Mouse (Mus musculus) erythroblast, adult 5-6 weeks (primary cell): Measurements from ENCODE around the gene Rpl11. TPM values are rescaled to one million over a fixed set of nuclear protein-coding genes. Genes with fewer than 3 reads are reported as not detected.
"Not testable (repeated sequence)": the region's sequence is repeated elsewhere in the genome, so short reads cannot be mapped to it uniquely, and the experiment has no call there.

ENCODE experiments used
- ATAC-seq: replicated peaks from 2 replicates; pipeline ENCODE4 v1.8.0; 2016; ENCODE audit warnings: moderate number of reproducible peaks, mild to moderate bottlenecking, moderate TSS enrichment, inconsistent platforms; ENCODE audit not compliant: poor library complexity, low FRiP score, severe bottlenecking
- total RNA-seq, 2 experiments: library from RNA; stranded (forward) in 1 of 2; stranded (reverse) in 1 of 2; fragments of 150-400 nt in 1 of 2; fragments of 200-764, 138-1000 nt in 1 of 2; gene quantifications; 2 replicates each; pipeline versions ENCODE4 v1.2.3 to v1.2.4; 2015 to 2017; ENCODE audit warnings: low replicate concordance in 2 of 2

The Rpl11 gene
- total RNA-seq, 2 experiments from 2014 or later: 128 to 345 TPM

DNA sequence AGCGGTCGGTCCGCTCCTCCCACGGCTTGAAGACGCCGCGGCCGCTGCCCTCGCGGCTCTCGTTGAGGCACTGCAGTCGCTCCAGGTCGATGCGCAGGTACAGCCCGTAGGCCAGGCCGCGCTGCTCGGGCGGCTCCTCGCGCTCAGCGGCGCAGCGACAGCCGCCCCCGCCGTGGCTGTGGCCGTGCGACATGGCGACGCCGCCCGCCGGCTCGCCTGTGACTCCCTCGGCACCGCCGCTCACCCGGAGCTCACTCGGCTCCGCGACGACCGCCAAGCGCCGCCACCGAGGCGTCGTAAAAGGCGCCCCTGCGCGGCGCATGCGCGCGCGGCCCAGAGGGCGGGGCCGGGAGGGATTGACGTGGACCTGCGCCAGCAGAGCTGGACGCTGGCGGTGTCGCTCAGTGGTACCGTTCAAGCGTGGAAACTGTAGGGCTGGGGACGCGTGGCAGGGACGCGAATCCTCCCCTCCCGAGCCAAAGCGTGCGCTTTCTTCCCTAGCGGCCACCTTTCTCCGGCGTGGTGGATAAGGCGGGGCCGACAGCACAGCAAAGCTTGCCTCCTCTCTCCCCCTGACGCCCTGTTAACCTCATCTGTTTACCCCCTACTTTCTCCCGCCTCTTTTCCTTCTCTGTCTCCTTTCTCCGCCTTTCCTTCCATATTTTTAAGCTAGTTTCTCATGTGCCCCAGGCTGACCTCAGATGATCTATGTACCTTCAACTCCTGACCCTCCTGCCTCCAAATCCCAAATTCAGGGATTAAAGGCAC, 66.1 kb downstream of the Rpl11 start, which contains the start of gene Pithd1:
TSS of gene Pithd1 (minus strand) at position 322 of the 768 bp plus-strand sequence.
- peak; percentile 68 for ATAC-seq

DNA sequence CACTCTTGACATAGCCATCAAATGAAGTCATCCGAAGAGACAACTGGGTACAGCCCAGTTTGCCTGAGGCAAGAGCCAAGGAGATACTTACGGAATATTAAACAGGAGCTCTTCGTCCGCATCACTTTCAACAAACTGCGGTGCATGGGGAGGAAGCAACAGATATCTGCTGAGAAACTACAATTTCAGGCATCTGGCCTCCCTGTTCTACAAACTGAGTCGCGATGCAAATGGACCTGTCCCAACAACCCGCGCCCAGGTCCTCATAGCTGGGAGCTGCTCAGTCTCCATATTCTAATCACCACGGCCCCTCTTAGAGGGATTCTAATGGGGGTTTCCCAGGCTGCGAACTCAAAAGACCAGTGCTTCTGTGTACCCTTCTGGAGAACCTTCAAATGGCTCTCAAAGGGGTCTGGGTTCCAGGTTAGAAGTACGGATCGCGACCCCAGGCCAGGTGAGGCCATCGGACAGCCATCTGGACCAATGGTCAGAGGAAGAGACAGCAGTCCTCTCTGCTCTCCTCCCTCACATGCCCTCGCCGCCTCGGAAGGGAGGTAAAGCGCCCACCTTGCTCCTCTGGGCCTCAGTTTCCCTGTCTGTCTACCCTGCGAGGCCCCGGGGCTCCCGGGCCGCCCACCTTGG, 66.8 kb downstream of the Rpl11 start:
- peak; percentile 32 for ATAC-seq

DNA sequence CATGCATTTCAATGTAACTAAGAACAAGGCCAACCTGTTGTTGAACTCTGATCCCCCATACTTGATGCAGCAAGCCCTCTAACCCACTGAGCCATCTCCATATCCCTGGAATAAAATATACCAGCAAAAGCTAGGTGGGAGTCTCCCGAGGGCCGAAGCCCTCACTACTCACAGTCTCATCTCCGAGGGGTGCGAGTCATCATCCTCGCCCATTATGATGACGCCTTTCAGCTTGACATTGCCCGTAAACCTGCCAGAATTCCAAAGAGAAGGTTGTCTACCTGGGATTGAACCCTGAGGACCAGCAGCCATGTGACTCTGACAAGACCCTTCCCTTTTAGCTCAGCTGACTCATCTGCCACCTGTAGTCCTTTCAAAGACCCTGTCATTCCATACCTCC, 67.5 kb downstream of the Rpl11 start:
- ATAC-seq: no peak

DNA sequence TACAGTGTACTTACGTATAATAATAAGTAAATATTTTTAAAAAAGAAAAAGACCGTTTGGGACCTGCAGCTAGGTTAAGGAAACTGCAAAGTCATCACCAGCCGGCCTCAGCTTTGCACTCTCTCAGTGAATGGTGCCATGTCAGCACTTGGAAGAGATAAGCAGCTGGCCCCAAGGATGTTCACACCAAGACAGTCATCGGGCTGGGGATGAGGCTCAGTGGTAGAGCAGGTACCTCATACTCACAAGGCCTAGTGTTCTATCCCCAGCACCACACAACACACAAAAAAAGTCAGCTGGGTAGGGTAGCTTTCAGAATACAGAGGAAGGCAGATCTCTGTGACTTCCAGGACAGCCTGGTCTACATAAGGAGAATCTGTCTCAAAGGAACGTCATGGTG, 68.0 kb downstream of the Rpl11 start:
- peak; percentile 88 for ATAC-seq

DNA sequence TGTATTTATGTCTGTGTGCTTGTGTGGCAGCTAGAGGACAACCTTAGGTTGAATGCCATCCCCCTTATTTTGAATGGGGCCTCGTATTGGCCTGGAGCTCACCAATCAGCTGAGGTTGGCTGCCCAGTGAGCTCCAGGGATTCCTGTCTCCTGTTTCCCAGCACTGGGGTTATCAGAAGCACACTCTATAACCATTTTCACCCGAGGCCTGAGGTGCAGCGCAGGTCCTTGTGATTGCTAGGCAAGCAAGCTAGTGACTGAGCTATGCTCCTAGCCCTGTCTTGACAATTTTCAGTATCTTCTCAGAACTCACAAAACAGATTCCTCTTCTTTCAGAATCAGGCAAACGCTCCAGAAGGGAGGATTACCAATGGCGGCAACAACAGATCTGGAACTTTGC, 68.7 kb downstream of the Rpl11 start:
- no peak for ATAC-seq

DNA sequence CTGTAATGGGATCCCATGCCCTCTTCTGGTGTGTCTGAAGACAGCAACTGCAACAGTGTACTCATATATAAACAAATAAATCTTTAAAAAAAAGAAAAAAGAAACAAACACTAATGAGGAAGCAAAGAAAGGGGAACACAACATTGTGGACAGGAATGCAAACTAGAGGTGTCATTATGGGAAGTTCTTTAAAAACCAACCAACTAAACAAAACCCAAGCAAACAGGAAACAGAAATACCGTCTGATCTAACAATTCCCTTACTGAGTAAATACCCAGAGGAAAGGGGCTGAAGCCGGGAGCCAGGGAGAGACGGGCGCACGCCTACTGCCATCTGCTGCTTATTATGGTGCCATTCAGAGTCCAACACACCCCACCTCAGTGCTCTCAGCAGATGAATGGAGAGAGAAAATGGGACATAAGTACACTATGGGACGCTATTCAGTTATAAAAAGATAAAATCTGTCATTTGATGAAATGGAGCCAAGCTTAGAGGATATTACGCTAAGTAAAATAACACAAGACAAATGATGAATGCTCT, 71.6 kb downstream of the Rpl11 start:
- no peak for ATAC-seq

DNA sequence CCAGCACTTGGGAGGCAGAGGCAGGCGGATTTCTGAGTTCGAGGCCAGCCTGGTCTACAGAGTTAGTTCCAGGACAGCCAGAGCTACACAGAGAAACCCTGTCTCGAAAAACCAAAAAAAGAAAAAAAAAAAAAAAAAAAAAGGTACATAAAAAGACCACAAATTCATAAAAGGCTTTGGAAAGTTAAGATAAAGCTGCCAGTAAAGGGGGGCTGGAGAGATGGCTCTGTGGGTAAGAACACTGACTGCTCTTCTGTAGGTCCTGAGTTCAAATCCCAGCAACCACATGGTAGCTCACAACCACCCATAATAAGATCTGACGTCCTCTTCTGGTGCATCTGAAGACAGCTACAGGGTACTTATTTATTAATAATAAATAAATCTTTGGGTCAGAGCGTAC, 73.0 kb downstream of the Rpl11 start:
- not testable (repeated sequence) for ATAC-seq

Other genes with a start within 250 kb of the Rpl11 start
- 116 and 151 TPM in 2 replicates for gene Srsf10, start 197.7 kb downstream of the Rpl11 start, total RNA-seq (2015; ENCODE audit: low replicate concordance)
- 176 and 297 TPM in 2 replicates for gene Srsf10, start 197.7 kb downstream of the Rpl11 start, total RNA-seq (2017; ENCODE audit: low replicate concordance)
- gene Pnrc2, start 179.6 kb downstream of the Rpl11 start, total RNA-seq (2015; ENCODE audit: low replicate concordance): 81.7 and 106 TPM in 2 replicates
- gene Pnrc2, start 179.6 kb downstream of the Rpl11 start, total RNA-seq (2017; ENCODE audit: low replicate concordance): 106 and 135 TPM in 2 replicates
- 2.9 and 5.2 TPM in 2 replicates for gene Cnr2, start 158.0 kb downstream of the Rpl11 start, total RNA-seq (2015; ENCODE audit: low replicate concordance)
- 3.6 and 4.1 TPM in 2 replicates for gene Cnr2, start 158.0 kb downstream of the Rpl11 start, total RNA-seq (2017; ENCODE audit: low replicate concordance)
- 9.2 and 15.2 TPM in 2 replicates for gene Fuca1, start 132.7 kb downstream of the Rpl11 start, total RNA-seq (2015; ENCODE audit: low replicate concordance)
- 29.4 and 31.6 TPM in 2 replicates for gene Fuca1, start 132.7 kb downstream of the Rpl11 start, total RNA-seq (2017; ENCODE audit: low replicate concordance)
- 17.3 and 45.4 TPM in 2 replicates for gene Hmgcl, start 107.0 kb downstream of the Rpl11 start, total RNA-seq (2015; ENCODE audit: low replicate concordance)
- 15.6 and 15.8 TPM in 2 replicates for gene Hmgcl, start 107.0 kb downstream of the Rpl11 start, total RNA-seq (2017; ENCODE audit: low replicate concordance)
- 2.3 and 7.9 TPM in 2 replicates for gene Gale, start 89.7 kb downstream of the Rpl11 start, total RNA-seq (2015; ENCODE audit: low replicate concordance)
- gene Gale, start 89.7 kb downstream of the Rpl11 start, total RNA-seq (2017; ENCODE audit: low replicate concordance): 2.3 and 4.2 TPM in 2 replicates
- gene Lypla2, start 80.8 kb downstream of the Rpl11 start, total RNA-seq (2015; ENCODE audit: low replicate concordance): 14.6 and 25.2 TPM in 2 replicates
- 4.5 and 6.1 TPM in 2 replicates for gene Lypla2, start 80.8 kb downstream of the Rpl11 start, total RNA-seq (2017; ENCODE audit: low replicate concordance)
- gene Pithd1, start 66.2 kb downstream of the Rpl11 start, total RNA-seq (2015; ENCODE audit: low replicate concordance): 24.4 and 34.5 TPM in 2 replicates
- gene Pithd1, start 66.2 kb downstream of the Rpl11 start, total RNA-seq (2017; ENCODE audit: low replicate concordance): 72.0 and 131 TPM in 2 replicates
- gene Eloa, start 31.7 kb downstream of the Rpl11 start, total RNA-seq (2015; ENCODE audit: low replicate concordance): 35.7 and 44.5 TPM in 2 replicates
- 40.0 and 53.8 TPM in 2 replicates for gene Eloa, start 31.7 kb downstream of the Rpl11 start, total RNA-seq (2017; ENCODE audit: low replicate concordance)
- gene Id3, start 90.1 kb upstream of the Rpl11 start, total RNA-seq (2015; ENCODE audit: low replicate concordance): not detected in 2 replicates
- not detected in 2 replicates for gene Id3, start 90.1 kb upstream of the Rpl11 start, total RNA-seq (2017; ENCODE audit: low replicate concordance)
- gene E2f2, start 119.0 kb upstream of the Rpl11 start, total RNA-seq (2015; ENCODE audit: low replicate concordance): 226 and 246 TPM in 2 replicates
- gene E2f2, start 119.0 kb upstream of the Rpl11 start, total RNA-seq (2017; ENCODE audit: low replicate concordance): 344 and 364 TPM in 2 replicates
- 0.19 TPM in 1 of 2 replicates, not detected in the other for gene Asap3, start 152.9 kb upstream of the Rpl11 start, total RNA-seq (2015; ENCODE audit: low replicate concordance)
- 0.43 TPM in 1 of 2 replicates, not detected in the other for gene Asap3, start 152.9 kb upstream of the Rpl11 start, total RNA-seq (2017; ENCODE audit: low replicate concordance)
- gene Tcea3, start 194.3 kb upstream of the Rpl11 start, total RNA-seq (2015; ENCODE audit: low replicate concordance): not detected in 2 replicates
- not detected in 2 replicates for gene Tcea3, start 194.3 kb upstream of the Rpl11 start, total RNA-seq (2017; ENCODE audit: low replicate concordance)
- gene Zfp46, start 231.3 kb upstream of the Rpl11 start, total RNA-seq (2015; ENCODE audit: low replicate concordance): 2.5 and 2.7 TPM in 2 replicates
- gene Zfp46, start 231.3 kb upstream of the Rpl11 start, total RNA-seq (2017; ENCODE audit: low replicate concordance): 2.8 and 7.0 TPM in 2 replicates